Mouse (Mus musculus): ENCODE data around the gene Dnase2a.

The Dnase2a gene

GRCm38 (mm10) chr8:84936041-84936961, 27.9 kb downstream of the Dnase2a start:
- DNase-seq (ENCODE audit: low spot score in 2 of 2) = peak in 1 of 2 experiments; percentile 52

- DNase-seq (ENCODE audit: low spot score in 2 of 2) = peak; percentile 74 to 77
Measured at GRCm38 (mm10) chr8:84936962-84937546, 28.7 kb downstream of the Dnase2a start, which contains the start of gene Mast1. Gene Mast1, minus strand, starts transcription at chr8:84937359.

GRCm38 (mm10) chr8:84937620-84938485, 29.5 kb downstream of the Dnase2a start:
- DNase-seq (ENCODE audit: low spot score in 2 of 2) = no peak

GRCm38 (mm10) chr8:84943699-84944098, 35.3 kb downstream of the Dnase2a start:
- no peak for DNase-seq (ENCODE audit: low spot score in 2 of 2)

- DNase-seq (ENCODE audit: low spot score in 2 of 2) = peak; percentile 70 to 79
Measured at GRCm38 (mm10) chr8:84944478-84945160, 36.3 kb downstream of the Dnase2a start.

- DNase-seq (ENCODE audit: low spot score in 2 of 2) = peak; percentile 84 to 88
Measured at GRCm38 (mm10) chr8:84945235-84945632, 36.9 kb downstream of the Dnase2a start.

GRCm38 (mm10) chr8:84945633-84946527, 37.5 kb downstream of the Dnase2a start:
- no peak for DNase-seq (ENCODE audit: low spot score in 2 of 2)

- DNase-seq (ENCODE audit: low spot score in 2 of 2) = no peak
Measured at GRCm38 (mm10) chr8:84946528-84947240, 38.3 kb downstream of the Dnase2a start, which contains the start of gene Rtbdn. Gene Rtbdn, plus strand, starts transcription at chr8:84946991.

GRCm38 (mm10) chr8:84947241-84947545, 38.8 kb downstream of the Dnase2a start:
- no peak for DNase-seq (ENCODE audit: low spot score in 2 of 2)

GRCm38 (mm10) chr8:84949753-84950152, 41.4 kb downstream of the Dnase2a start:
- DNase-seq (ENCODE audit: low spot score in 2 of 2) = no peak

GRCm38 (mm10) chr8:84952612-84953255, 44.4 kb downstream of the Dnase2a start:
- no peak for DNase-seq (ENCODE audit: low spot score in 2 of 2)

- peak; percentile 88 to 89 for DNase-seq (ENCODE audit: low spot score in 2 of 2)
Measured at GRCm38 (mm10) chr8:84956768-84957167, 48.4 kb downstream of the Dnase2a start.

GRCm38 (mm10) chr8:84959811-84960210, 51.5 kb downstream of the Dnase2a start:
- no peak for DNase-seq (ENCODE audit: low spot score in 2 of 2)

GRCm38 (mm10) chr8:84963952-84964351, 55.6 kb downstream of the Dnase2a start:
- DNase-seq (ENCODE audit: low spot score in 2 of 2) = no peak

- DNase-seq (ENCODE audit: low spot score in 2 of 2) = peak; percentile 93 to 94
Measured at GRCm38 (mm10) chr8:84965731-84966291, 57.5 kb downstream of the Dnase2a start.

GRCm38 (mm10) chr8:84966603-84967002, 58.2 kb downstream of the Dnase2a start:
- DNase-seq (ENCODE audit: low spot score in 2 of 2) = no peak

GRCm38 (mm10) chr8:84967532-84968304, 59.4 kb downstream of the Dnase2a start:
- no peak for DNase-seq (ENCODE audit: low spot score in 2 of 2)

- no peak for DNase-seq (ENCODE audit: low spot score in 2 of 2)
Measured at GRCm38 (mm10) chr8:84968650-84969049, 60.3 kb downstream of the Dnase2a start.

Data from right cerebral cortex, adult 2 months (tissue).